Mouse (Mus musculus): ENCODE measurements around the gene Acaca.

The Acaca gene

GRCm38 (mm10) chr11:84434879-84435278 is 305.4 kb downstream of the Acaca start:
- Histone ChIP-seq H3K27me3 (ENCODE audit: insufficient read depth, low read length) (no peaks in the 10 kb centered on the region), H3K4me3 (replicated peaks; ENCODE audit: low read length) (no peak overlapping the region), H3K4me1 (replicated peaks; ENCODE audit: low read depth, low read length) (peaks cover 29% of the 10 kb centered on the region), H3K36me3 (ENCODE audit: insufficient read depth, low read length) (peaks cover 86% of the 10 kb centered on the region), H3K9me3 (ENCODE audit: low read length) (no peaks in the 10 kb centered on the region)
- TF ChIP-seq NANOG (IDR thresholded peaks at IDR 0.05; ENCODE audit: borderline replicate concordance, low read length) (no peak), CTCF (conservative IDR thresholded peaks at IDR 0.05; ENCODE audit: low read length) (peak; percentile 65), POU5F1 (IDR thresholded peaks at IDR 0.05; ENCODE audit: borderline replicate concordance, low read length) (no peak)

GRCm38 (mm10) chr11:84440402-84440801 is 310.9 kb downstream of the Acaca start:
- peaks cover 20% of the 10 kb centered on the region for H3K4me1 ChIP-seq (replicated peaks; ENCODE audit: low read depth, low read length)
- TF ChIP-seq NANOG (IDR thresholded peaks at IDR 0.05; ENCODE audit: borderline replicate concordance, low read length) (no peak), CTCF (conservative IDR thresholded peaks at IDR 0.05; ENCODE audit: low read length) (no peak), POU5F1 (IDR thresholded peaks at IDR 0.05; ENCODE audit: borderline replicate concordance, low read length) (no peak)
- no peaks in the 10 kb centered on the region for H3K9me3 ChIP-seq (ENCODE audit: low read length)
- no peaks in the 10 kb centered on the region for H3K27me3 ChIP-seq (ENCODE audit: insufficient read depth, low read length)
- no peak overlapping the region for H3K4me3 ChIP-seq (replicated peaks; ENCODE audit: low read length)
- H3K36me3 ChIP-seq (ENCODE audit: insufficient read depth, low read length) = peaks cover 70% of the 10 kb centered on the region

- TF ChIP-seq NANOG (IDR thresholded peaks at IDR 0.05; ENCODE audit: borderline replicate concordance, low read length) (no peak), CTCF (conservative IDR thresholded peaks at IDR 0.05; ENCODE audit: low read length) (no peak), POU5F1 (IDR thresholded peaks at IDR 0.05; ENCODE audit: borderline replicate concordance, low read length) (no peak)
- Histone ChIP-seq H3K9me3 (ENCODE audit: low read length) (no peaks in the 10 kb centered on the region), H3K4me1 (replicated peaks; ENCODE audit: low read depth, low read length) (peaks cover 3% of the 10 kb centered on the region; the same call in 1 of the 2 replicates), H3K4me3 (replicated peaks; ENCODE audit: low read length) (no peak overlapping the region), H3K27me3 (ENCODE audit: insufficient read depth, low read length) (no peaks in the 10 kb centered on the region), H3K36me3 (ENCODE audit: insufficient read depth, low read length) (peaks cover 66% of the 10 kb centered on the region)
Measured at GRCm38 (mm10) chr11:84442554-84443331, 313.3 kb downstream of the Acaca start.

Data from E14TG2a.4 (cell line).